In genomic region chr19:5843781-5844691, GRCm38 (mm10) we compare ENCODE assay signal across 8 mouse cellular contexts. TPM values are rescaled to one million over a fixed set of nuclear protein-coding genes. Genes with fewer than 3 reads are reported as not detected.
DNase-seq lines count a peak whose midpoint lies in the region; ATAC-seq and TF ChIP-seq lines count a peak whose summit lies in the region.

No protein-coding gene starts in this region.

- WGBS in neural tube, embryonic 11.5 days, result 86% methylated on average over 30 of the region's 30 CpGs
- WGBS in hindbrain, embryonic 11.5 days, result 80% methylated on average over 30 of the region's 30 CpGs
- WGBS in liver, embryonic 12.5 days (ENCODE audit: insufficient replicate concordance), result 35% methylated on average over 30 of the region's 30 CpGs
- 10% methylated on average over 30 of the region's 30 CpGs for WGBS in small intestine, adult 2 months

- no peak for TF ChIP-seq CTCF in cortical plate, adult 2 months (IDR thresholded peaks at IDR 0.05; ENCODE audit: extremely low read depth, insufficient read depth, low read length)
- TF ChIP-seq CTCF in small intestine, adult 2 months (IDR thresholded peaks at IDR 0.05; ENCODE audit: extremely low read depth, insufficient read length, insufficient replicate concordance, low read depth, low read length), result no peak

- H3K27ac ChIP-seq in neural tube, embryonic 11.5 days (ENCODE audit: low read depth, low read length), result no peak overlapping the region
- H3K27ac ChIP-seq in cortical plate, adult 2 months (ENCODE audit: insufficient read depth, low read length), result peak overlapping the region; percentile 97
- H3K27ac ChIP-seq in hindbrain, embryonic 11.5 days (ENCODE audit: low read depth, low read length), result 0 out of 2 replicates have a peak overlapping the region, but pooled peaks have one; percentile 21
- peak overlapping the region; percentile 98 for H3K27ac ChIP-seq in liver, embryonic 12.5 days
- H3K27ac ChIP-seq in small intestine, adult 2 months (ENCODE audit: insufficient read depth, low read depth, low read length), result peak overlapping the region; percentile 100

- H3K9ac ChIP-seq in neural tube, embryonic 11.5 days (ENCODE audit: low read length), result peak overlapping the region; percentile 9; the same call in 1 of the 2 replicates
- no peak overlapping the region; the same call in 1 of the 2 replicates for H3K9ac ChIP-seq in hindbrain, embryonic 11.5 days (ENCODE audit: low read depth, low read length)
- peak overlapping the region; percentile 86 for H3K9ac ChIP-seq in liver, embryonic 12.5 days

- H3K9me3 ChIP-seq in neural tube, embryonic 11.5 days (ENCODE audit: control insufficient read depth, low read length), result no peaks in the 10 kb centered on the region
- no peaks in the 10 kb centered on the region for H3K9me3 ChIP-seq in hindbrain, embryonic 11.5 days (ENCODE audit: control insufficient read depth, low read length)
- no peaks in the 10 kb centered on the region for H3K9me3 ChIP-seq in liver, embryonic 12.5 days (replicated peaks)

- no peaks in the 10 kb centered on the region for H3K27me3 ChIP-seq in neural tube, embryonic 11.5 days (ENCODE audit: control insufficient read depth, insufficient read depth, low read length)
- H3K27me3 ChIP-seq in hindbrain, embryonic 11.5 days (ENCODE audit: control insufficient read depth, insufficient read depth, low read length), result no peaks in the 10 kb centered on the region
- no peaks in the 10 kb centered on the region for H3K27me3 ChIP-seq in liver, embryonic 12.5 days (replicated peaks)
- H3K27me3 ChIP-seq in small intestine, adult 2 months (ENCODE audit: control insufficient read depth, insufficient read depth, low read length), result no peaks in the 10 kb centered on the region

- no peaks in the 10 kb centered on the region for H3K36me3 ChIP-seq in neural tube, embryonic 11.5 days (ENCODE audit: control insufficient read depth, insufficient read depth, low read length)
- H3K36me3 ChIP-seq in hindbrain, embryonic 11.5 days (ENCODE audit: control insufficient read depth, insufficient read depth, low read length), result no peaks in the 10 kb centered on the region
- no peaks in the 10 kb centered on the region for H3K36me3 ChIP-seq in liver, embryonic 12.5 days
- peaks cover 16% of the 10 kb centered on the region for H3K36me3 ChIP-seq in small intestine, adult 2 months (ENCODE audit: control insufficient read depth, insufficient read depth, low read length)

- DNase-seq in neural tube, embryonic 11.5 days (ENCODE audit: low spot score), result no peak
- no peak for DNase-seq in neural tube, embryonic 10.5 days (ENCODE audit: extremely low spot score, low spot score)
- no peak for DNase-seq in hindbrain, embryonic 11.5 days (ENCODE audit: low spot score)
- DNase-seq in testis, postnatal 14 days (ENCODE audit: low spot score), result no peak

- peaks cover 51% of the 10 kb centered on the region for H3K4me1 ChIP-seq in neural tube, embryonic 11.5 days (ENCODE audit: control insufficient read depth, insufficient read depth, low read length)
- H3K4me1 ChIP-seq in cortical plate, adult 2 months (ENCODE audit: control insufficient read depth, insufficient read depth, low read length), result peaks cover 14% of the 10 kb centered on the region
- H3K4me1 ChIP-seq in hindbrain, embryonic 11.5 days (replicated peaks; ENCODE audit: control insufficient read depth, insufficient read depth, low read length), result peaks cover 34% of the 10 kb centered on the region
- peaks cover 89% of the 10 kb centered on the region for H3K4me1 ChIP-seq in liver, embryonic 12.5 days
- H3K4me1 ChIP-seq in small intestine, adult 2 months (ENCODE audit: control insufficient read depth, insufficient read depth, insufficient read length, low read length), result peaks cover 14% of the 10 kb centered on the region

- peak overlapping the region; percentile 15; the same call in 1 of the 2 replicates for H3K4me3 ChIP-seq in neural tube, embryonic 11.5 days (ENCODE audit: low read depth, low read length)
- peak overlapping the region; percentile 28 for H3K4me3 ChIP-seq in cortical plate, adult 2 months (ENCODE audit: insufficient read depth, low read length)
- H3K4me3 ChIP-seq in hindbrain, embryonic 11.5 days (ENCODE audit: low read depth, low read length), result no peak overlapping the region
- H3K4me3 ChIP-seq in liver, embryonic 12.5 days, result peak overlapping the region; percentile 57
- H3K4me3 ChIP-seq in small intestine, adult 2 months (ENCODE audit: low read depth, low read length), result peak overlapping the region; percentile 83

- ATAC-seq in neural tube, embryonic 11.5 days (ENCODE audit: insufficient read depth, low FRiP score, low TSS enrichment), result no peak
- no peak for ATAC-seq in hindbrain, embryonic 11.5 days (ENCODE audit: low FRiP score)
- peak; percentile 28 for ATAC-seq in liver, embryonic 12.5 days
- no peak for ATAC-seq in granulocyte monocyte progenitor cell, adult 5-6 weeks (replicated peaks; ENCODE audit: poor library complexity, severe bottlenecking)

- peak overlapping the region; percentile 4; the same call in 1 of the 2 replicates for H3K4me2 ChIP-seq in neural tube, embryonic 11.5 days (ENCODE audit: low read depth)
- H3K4me2 ChIP-seq in hindbrain, embryonic 11.5 days (replicated peaks; ENCODE audit: low read depth, low read length), result peak overlapping the region; percentile 15; the same call in 1 of the 2 replicates
- peak overlapping the region; percentile 79 for H3K4me2 ChIP-seq in liver, embryonic 12.5 days

- TF ChIP-seq POLR2A in cortical plate, adult 2 months (IDR thresholded peaks at IDR 0.05; ENCODE audit: extremely low read depth, insufficient read depth, low read length), result 0 out of 2 replicates have a peak, but pooled peaks have one; percentile 14
- TF ChIP-seq POLR2A in small intestine, adult 2 months (IDR thresholded peaks at IDR 0.05; ENCODE audit: low read depth, low read length), result no peak; the same call in 1 of the 2 replicates

RNA-seq across cellular contexts. Expression of gene Frmd8, which starts 31.0 kb away (rescaled TPM):
- polyA plus RNA-seq in neural tube, embryonic 11.5 days (2014; fragmentation: Nextera tagmentation; extraction: Ambion mirVana), result 19.9 and 20.7 TPM in 2 replicates
- 17.1 and 22.1 TPM in 2 replicates for polyA plus RNA-seq in cortical plate, adult 2 months (2012; rRNA removed)
- polyA plus RNA-seq in hindbrain, embryonic 11.5 days (2014; fragmentation: Nextera tagmentation; extraction: Ambion mirVana), result 14.9 and 15.8 TPM in 2 replicates
- polyA plus RNA-seq in liver, embryonic 12.5 days (2016; fragmentation: Nextera tagmentation; extraction: Ambion mirVana), result 22.1 and 24.2 TPM in 2 replicates
- 32.1 and 62.1 TPM in 2 replicates for polyA plus RNA-seq in small intestine, adult 2 months (2012; rRNA removed)
- 17.9 and 25.4 TPM in 2 replicates for total RNA-seq in granulocyte monocyte progenitor cell, adult 5-6 weeks (2014; fragmentation: Nextera tagmentation)
- 19.0 and 28.4 TPM in 2 replicates for total RNA-seq in granulocyte monocyte progenitor cell, adult 5-6 weeks (2017)

RNA-seq across cellular contexts. Expression of gene Slc25a45, which starts 33.6 kb away (rescaled TPM):
- polyA plus RNA-seq in neural tube, embryonic 11.5 days (2014; fragmentation: Nextera tagmentation; extraction: Ambion mirVana), result 0.74 and 1.7 TPM in 2 replicates
- polyA plus RNA-seq in cortical plate, adult 2 months (2012; rRNA removed), result 6.6 and 7.4 TPM in 2 replicates
- polyA plus RNA-seq in hindbrain, embryonic 11.5 days (2014; fragmentation: Nextera tagmentation; extraction: Ambion mirVana), result 1.0 and 1.1 TPM in 2 replicates
- polyA plus RNA-seq in liver, embryonic 12.5 days (2016; fragmentation: Nextera tagmentation; extraction: Ambion mirVana), result 7.5 and 7.7 TPM in 2 replicates
- 207 and 241 TPM in 2 replicates for polyA plus RNA-seq in small intestine, adult 2 months (2012; rRNA removed)
- total RNA-seq in granulocyte monocyte progenitor cell, adult 5-6 weeks (2014; fragmentation: Nextera tagmentation), result 38.2 and 44.5 TPM in 2 replicates
- total RNA-seq in granulocyte monocyte progenitor cell, adult 5-6 weeks (2017), result 35.5 and 35.6 TPM in 2 replicates

RNA-seq across cellular contexts. Expression of gene Tigd3, which starts 49.9 kb away (rescaled TPM):
- 5.7 and 6.6 TPM in 2 replicates for polyA plus RNA-seq in neural tube, embryonic 11.5 days (2014; fragmentation: Nextera tagmentation; extraction: Ambion mirVana)
- 3.6 and 4.0 TPM in 2 replicates for polyA plus RNA-seq in cortical plate, adult 2 months (2012; rRNA removed)
- polyA plus RNA-seq in hindbrain, embryonic 11.5 days (2014; fragmentation: Nextera tagmentation; extraction: Ambion mirVana), result 7.0 and 7.5 TPM in 2 replicates
- polyA plus RNA-seq in liver, embryonic 12.5 days (2016; fragmentation: Nextera tagmentation; extraction: Ambion mirVana), result 3.2 and 3.5 TPM in 2 replicates
- 0.90 and 2.0 TPM in 2 replicates for polyA plus RNA-seq in small intestine, adult 2 months (2012; rRNA removed)
- total RNA-seq in granulocyte monocyte progenitor cell, adult 5-6 weeks (2014; fragmentation: Nextera tagmentation), result 1.1 and 2.5 TPM in 2 replicates
- total RNA-seq in granulocyte monocyte progenitor cell, adult 5-6 weeks (2017), result 2.3 and 4.4 TPM in 2 replicates

Comparison
In these comparisons a context has a peak if more than half of its experiments do, and no peak if none do; other contexts are left out.
1. H3K4me2 ChIP-seq: peak in every context shown above with its lines; median percentile 79 in liver, embryonic 12.5 days; 15 in hindbrain, embryonic 11.5 days; 4 in neural tube, embryonic 11.5 days.
2. RNA of gene Slc25a45, which starts 33.6 kb away (polyA plus RNA-seq): 207 to 241 TPM in small intestine, adult 2 months; 7.5 to 7.7 TPM in liver, embryonic 12.5 days, 6.6 to 7.4 TPM in cortical plate, adult 2 months, 1.0 to 1.1 TPM in hindbrain, embryonic 11.5 days and 0.74 to 1.7 TPM in neural tube, embryonic 11.5 days; every median in the first group is over 10 times any median in the second.